Mouse (Mus musculus) kidney, postnatal 0 days (tissue): ENCODE results near the gene Exoc6b. TPM values are rescaled to one million over a fixed set of nuclear protein-coding genes. Genes with fewer than 3 reads are reported as not detected.
"Not testable (repeated sequence)": the region's sequence is repeated elsewhere in the genome, so short reads cannot be mapped to it uniquely, and the experiment has no call there.

Experiments used
- ATAC-seq: fragments of 200-750 bp; cut with Nextera tagmentation; replicated peaks from 2 replicates; pipeline ENCODE4 v1.8.0; 2017; ENCODE audit warnings: low read depth, moderate number of reproducible peaks, moderate TSS enrichment, moderate library complexity; ENCODE audit not compliant: low FRiP score
- DNase-seq: peaks from one replicate; pipeline ENCODE4 v3.0.0-alpha.2; 2016; ENCODE audit warnings: low spot score
- H3K27ac ChIP-seq: fragments of 300-500 bp; sonication (generic); 2 replicates; pipeline ENCODE4 v1.5.1; 2014; ENCODE audit warnings: mild to moderate bottlenecking
- H3K27me3 ChIP-seq: fragments of 300-500 bp; sonication (generic); 2 replicates; pipeline ENCODE4 v1.6.1; 2014; ENCODE audit warnings: low read length, mixed read lengths; ENCODE audit not compliant: insufficient read depth
- H3K36me3 ChIP-seq: fragments of 300-500 bp; sonication (generic); 2 replicates; pipeline ENCODE4 v1.6.1; 2014; ENCODE audit warnings: low read length, mixed read lengths; ENCODE audit not compliant: insufficient read depth
- H3K4me1 ChIP-seq: fragments of 300-500 bp; sonication (generic); replicated peaks from 2 replicates; pipeline ENCODE4 v1.6.1; 2014; ENCODE audit warnings: antibody characterized with exemption, low read length, mixed read lengths; ENCODE audit not compliant: insufficient read depth
- H3K4me2 ChIP-seq: fragments of 300-500 bp; sonication (generic); 2 replicates; pipeline ENCODE4 v1.6.1; 2014; ENCODE audit warnings: mild to moderate bottlenecking, low read length, moderate library complexity, mixed read lengths
- H3K4me3 ChIP-seq: fragments of 300-500 bp; sonication (generic); replicated peaks from 2 replicates; pipeline ENCODE4 v1.5.1; 2014; ENCODE audit warnings: low read depth, low read length
- H3K9ac ChIP-seq: fragments of 300-500 bp; sonication (generic); 2 replicates; pipeline ENCODE4 v1.6.1; 2014; ENCODE audit warnings: low read depth, low read length
- H3K9me3 ChIP-seq: fragments of 300-500 bp; sonication (generic); replicated peaks from 2 replicates; pipeline ENCODE4 v1.6.1; 2016; ENCODE audit warnings: low read length, inconsistent platforms, mixed read lengths
- CTCF ChIP-seq: IDR thresholded peaks from 2 replicates; pipeline ENCODE4 v1.5.1; 2016; ENCODE audit warnings: antibody characterized with exemption, low read depth, mild to moderate bottlenecking, moderate library complexity
- WGBS: fragments of 180-500 bp; shearing (Covaris S2); extraction: QIAGEN DNeasy Blood & Tissue Kit; methylation state at CpG from one replicate; pipeline ENCODE4 v1.1.7; 2014; 5-methylcytosine and 5-hydroxymethylcytosine counted together
- polyA plus RNA-seq: library from polyadenylated mRNA; unstranded; fragments of >200 nt; fragmentation: Nextera tagmentation; extraction: Ambion mirVana; gene quantifications from 2 replicates; pipeline ENCODE4 v1.2.1, GENCODE M21; 2015

The Exoc6b gene
- polyA plus RNA-seq, 1 experiment from 2014 or later = 16.7 TPM

DNA sequence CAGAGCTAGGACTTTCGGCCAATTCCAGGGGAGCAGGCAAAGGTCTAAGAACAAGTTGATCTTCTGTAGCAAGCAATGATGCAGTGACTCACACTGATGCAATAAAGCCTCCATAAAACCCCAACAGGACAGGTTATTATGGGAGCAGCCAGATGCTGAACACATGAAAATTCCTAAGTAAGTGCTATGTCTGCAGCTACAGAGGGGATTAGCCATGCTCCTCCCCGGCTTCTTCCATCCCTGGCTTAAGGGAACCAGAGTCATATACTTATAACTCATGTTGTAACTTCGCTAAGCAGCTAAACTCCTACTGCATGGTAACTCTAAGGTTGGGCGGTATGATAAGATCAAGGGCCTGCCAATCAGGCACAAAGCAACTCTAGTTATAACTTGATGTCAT, 18.1 kb upstream of the Exoc6b start:
- ATAC-seq (no peak), DNase-seq (no peak)
- TF ChIP-seq CTCF = no peak
- no peaks in the 10 kb centered on the region for H3K36me3 ChIP-seq
- H3K4me1 ChIP-seq = no peaks in the 10 kb centered on the region
- no peak overlapping the region for H3K4me2 ChIP-seq
- H3K9me3 ChIP-seq = no peaks in the 10 kb centered on the region
- 68% methylated on average over 4 of the region's 4 CpGs for WGBS
- H3K27me3 ChIP-seq = no peaks in the 10 kb centered on the region
- H3K9ac ChIP-seq = no peak overlapping the region
- H3K27ac ChIP-seq = no peak overlapping the region
- H3K4me3 ChIP-seq = no peak overlapping the region

GRCm38 (mm10) chr6:85086645-85087044, 17.3 kb upstream of the Exoc6b start:
- Histone ChIP-seq H3K27ac (no peak overlapping the region), H3K4me3 (no peak overlapping the region), H3K36me3 (no peaks in the 10 kb centered on the region), H3K4me2 (no peak overlapping the region), H3K9me3 (no peaks in the 10 kb centered on the region), H3K4me1 (no peaks in the 10 kb centered on the region), H3K27me3 (no peaks in the 10 kb centered on the region), H3K9ac (no peak overlapping the region)
- no peak for TF ChIP-seq CTCF
- 61% methylated on average over 3 of the region's 3 CpGs for WGBS
- DNase-seq (no peak), ATAC-seq (no peak)

- not testable (repeated sequence) for H3K36me3 ChIP-seq
These were observed 6.9 kb upstream of the Exoc6b start for GRCm38 (mm10) chr6:85076179-85076720.

GRCm38 (mm10) chr6:85074996-85075395, 5.7 kb upstream of the Exoc6b start:
- DNase-seq (no peak), ATAC-seq (no peak)
- Histone ChIP-seq H3K27me3 (no peaks in the 10 kb centered on the region), H3K4me1 (no peaks in the 10 kb centered on the region), H3K9me3 (no peaks in the 10 kb centered on the region), H3K4me3 (no peak overlapping the region), H3K9ac (no peak overlapping the region), H3K4me2 (no peak overlapping the region), H3K27ac (no peak overlapping the region), H3K36me3 (no peaks in the 10 kb centered on the region)
- 18% methylated on average over 2 of the region's 2 CpGs for WGBS
- no peak for TF ChIP-seq CTCF

More at GRCm38 (mm10) chr6:85076179-85076720, 6.9 kb upstream of the Exoc6b start:
- H3K9ac ChIP-seq, DNase-seq, H3K4me1 ChIP-seq, H3K4me3 ChIP-seq, H3K27ac ChIP-seq, H3K9me3 ChIP-seq, H3K4me2 ChIP-seq, H3K27me3 ChIP-seq, ATAC-seq: not testable (repeated sequence)
- 93% methylated on average over 29 of the region's 29 CpGs for WGBS

DNA sequence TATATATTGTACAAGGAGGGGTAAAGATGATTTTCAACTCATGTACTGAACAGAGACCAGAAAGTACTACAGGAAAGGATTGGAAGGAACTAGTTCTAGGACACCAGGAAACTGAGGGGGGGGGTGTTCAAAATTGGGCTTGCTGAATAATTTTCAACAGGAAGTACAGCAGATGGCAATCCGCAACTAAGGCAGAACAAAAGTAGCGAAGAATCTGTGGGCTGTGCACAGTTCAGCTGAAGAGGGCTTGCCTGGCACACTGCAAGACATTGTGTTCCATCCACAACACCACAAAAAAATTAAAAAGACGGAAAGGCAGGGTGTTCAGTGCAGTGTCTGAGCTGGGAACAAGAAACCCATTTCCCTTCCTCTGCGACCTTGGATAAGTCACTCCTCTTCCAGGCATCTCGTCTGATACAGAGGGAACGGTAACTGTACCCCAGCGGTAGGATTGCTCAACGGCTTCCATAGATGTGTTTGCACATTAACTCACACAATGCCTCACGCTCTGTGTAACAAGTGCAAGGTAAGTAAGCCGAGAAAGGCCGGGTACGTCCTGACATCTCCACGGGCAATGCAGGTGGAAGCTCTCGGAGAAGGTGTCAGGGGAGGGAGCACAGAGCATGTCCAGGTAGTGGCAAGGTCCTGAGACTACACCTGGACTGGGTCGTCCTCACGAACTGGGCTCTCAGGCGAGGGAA, 841 bp downstream of the Exoc6b start:
- peak overlapping the region; percentile 65; the same call in 1 of the 2 replicates for H3K27ac ChIP-seq
- no peaks in the 10 kb centered on the region; the same call in 1 of the 2 replicates for H3K4me1 ChIP-seq
- whole genome bisulfite sequencing = 3% methylated on average over 17 of the region's 17 CpGs
- H3K9ac ChIP-seq = peak overlapping the region; percentile 75
- H3K27me3 ChIP-seq = no peaks in the 10 kb centered on the region
- H3K36me3 ChIP-seq = no peaks in the 10 kb centered on the region
- no peaks in the 10 kb centered on the region for H3K9me3 ChIP-seq
- peak overlapping the region; percentile 76 for H3K4me3 ChIP-seq
- TF ChIP-seq CTCF = no peak; the same call in 1 of the 2 replicates
- peak overlapping the region; percentile 86 for H3K4me2 ChIP-seq
- peak; percentile 37; the same call in 1 of the 2 replicates for ATAC-seq
- peak; percentile 36 for DNase-seq

DNA sequence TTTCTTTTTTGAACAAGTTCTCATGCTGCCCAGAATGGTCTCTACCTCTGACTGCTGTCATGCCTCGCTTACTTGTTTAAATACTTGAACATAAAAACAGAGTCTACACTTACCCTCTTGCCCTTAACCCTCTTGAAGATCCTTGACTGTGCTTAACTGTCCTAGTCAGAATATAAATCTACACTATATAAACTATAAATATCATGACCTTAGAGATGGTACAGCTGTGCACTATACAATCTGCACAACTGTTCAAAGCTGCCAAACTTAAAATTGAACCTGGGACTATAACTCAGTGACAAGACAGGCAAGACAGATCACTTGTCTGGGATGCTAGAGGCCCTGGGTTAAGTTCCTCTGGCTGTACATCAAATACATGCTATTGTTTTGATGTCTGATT, 11.7 kb downstream of the Exoc6b start:
- Histone ChIP-seq H3K9ac (no peak overlapping the region), H3K27me3 (no peaks in the 10 kb centered on the region), H3K27ac (no peak overlapping the region), H3K4me2 (no peak overlapping the region), H3K4me3 (no peak overlapping the region), H3K36me3 (no peaks in the 10 kb centered on the region), H3K9me3 (no peaks in the 10 kb centered on the region), H3K4me1 (no peaks in the 10 kb centered on the region)
- TF ChIP-seq CTCF = no peak
- ATAC-seq (no peak), DNase-seq (peak; percentile 38)
- WGBS = 27% methylated on average over 1 of the region's 1 CpGs
